Mouse (Mus musculus) ES-E14 (cell line): ENCODE data around the gene Dhcr7. TPM values are rescaled to one million over a fixed set of nuclear protein-coding genes. Genes with fewer than 3 reads are reported as not detected.

Experiments used
- DNase-seq: peaks from one replicate; pipeline ENCODE4 v3.0.0-alpha.2; 2013; ENCODE audit warnings: low read depth, low spot score
- H3K27ac ChIP-seq: 2 replicates; pipeline ENCODE4 v1.5.1; 2012; ENCODE audit warnings: low read depth, mild to moderate bottlenecking, low read length, moderate library complexity, mixed read lengths; ENCODE audit not compliant: poor library complexity, insufficient read depth, severe bottlenecking
- H3K36me3 ChIP-seq: 2 replicates; pipeline ENCODE4 v1.6.1; 2012; ENCODE audit warnings: mild to moderate bottlenecking, low read length, moderate library complexity, mixed read lengths; ENCODE audit not compliant: control insufficient read depth, poor library complexity, insufficient read depth, severe bottlenecking
- H3K4me1 ChIP-seq, 2 experiments: fragments of 150-350 bp in 1 of 2; sonication (generic) in 1 of 2; 2 replicates each; pipeline ENCODE4 v1.6.1; 2012; ENCODE audit warnings: low read length in 2 of 2, mild to moderate bottlenecking in 1 of 2, mixed read lengths in 1 of 2; ENCODE audit not compliant: control insufficient read depth in 2 of 2, insufficient read depth in 2 of 2, poor library complexity in 1 of 2
- H3K4me3 ChIP-seq, 2 experiments: fragments of 150-350 bp in 1 of 2; sonication (generic) in 1 of 2; 2 replicates each; pipeline ENCODE4 v1.5.1; 2012; ENCODE audit warnings: low read length in 2 of 2, low read depth in 1 of 2, mild to moderate bottlenecking in 1 of 2, mixed read lengths in 1 of 2; ENCODE audit not compliant: insufficient read depth in 1 of 2, poor library complexity in 1 of 2, severe bottlenecking in 1 of 2
- H3K9ac ChIP-seq: 2 replicates; pipeline ENCODE4 v1.6.1; 2012; ENCODE audit warnings: low read depth, mild to moderate bottlenecking, low read length, mixed read lengths; ENCODE audit not compliant: poor library complexity, insufficient read depth, severe bottlenecking
- H3K9me3 ChIP-seq: fragments of 150-350 bp; sonication (generic); 2 replicates; pipeline ENCODE4 v1.6.1; 2012; ENCODE audit warnings: low read depth, mild to moderate bottlenecking, low read length; ENCODE audit not compliant: control insufficient read depth, insufficient read depth
- CHD2 ChIP-seq: IDR thresholded peaks from 2 replicates; pipeline ENCODE4 v1.6.1; 2014; ENCODE audit warnings: mild to moderate bottlenecking, low read depth, low read length, inconsistent platforms
- HCFC1 ChIP-seq: IDR thresholded peaks from 2 replicates; pipeline ENCODE4 v1.6.1; 2012; ENCODE audit warnings: low read length, inconsistent platforms, borderline replicate concordance; ENCODE audit not compliant: insufficient read depth
- MAFK ChIP-seq: IDR thresholded peaks from 2 replicates; pipeline ENCODE4 v1.6.1; 2014; ENCODE audit warnings: mild to moderate bottlenecking, low read depth, low read length, inconsistent platforms; ENCODE audit not compliant: insufficient read depth
- ZC3H11A ChIP-seq: IDR thresholded peaks from 2 replicates; pipeline ENCODE4 v1.6.1; 2012; ENCODE audit warnings: low read depth, mild to moderate bottlenecking, inconsistent platforms, low read length, borderline replicate concordance
- ZNF384 ChIP-seq: IDR thresholded peaks from 2 replicates; pipeline ENCODE4 v1.6.1; 2012; ENCODE audit warnings: low read depth, low read length, inconsistent platforms
- in situ Hi-C, 2 experiments: fragments of 600-800 bp; cut with MboI; formaldehyde crosslinking; loops; one replicate each; pipeline ENCODE4 v1.15.1; 2025; ENCODE audit warnings: low sequenced_read_pairs in 2 of 2, inconsistent platforms in 1 of 2; ENCODE audit not compliant: unreplicated experiment in 2 of 2
- total RNA-seq: library from RNA; depleted of rRNA; stranded (reverse); fragments of 300-350 nt; gene quantifications from 2 replicates; pipeline ENCODE4 v1.2.3, GENCODE M21; 2012

The Dhcr7 gene
- total RNA-seq, 1 experiment, result 38.5 TPM

GRCm38 (mm10) chr7:143833581-143834190 is 10.7 kb downstream of the Dhcr7 start:
- H3K4me1 ChIP-seq, result peaks cover 0 to 5% of the 10 kb centered on the region in 2 experiments; a peak in 2 of 4 replicates
- H3K27ac ChIP-seq, result no peak overlapping the region
- H3K9ac ChIP-seq, result no peak overlapping the region
- peaks cover 33% of the 10 kb centered on the region for H3K36me3 ChIP-seq
- DNase-seq, result no peak
- H3K9me3 ChIP-seq, result no peaks in the 10 kb centered on the region
- no peak overlapping the region for H3K4me3 ChIP-seq
- in situ Hi-C loops, result no loop called here
- TF ChIP-seq CHD2 (no peak), ZNF384 (no peak), HCFC1 (no peak), MAFK (no peak), ZC3H11A (no peak)

- Histone ChIP-seq H3K9ac (no peak overlapping the region), H3K4me3 (no peak overlapping the region), H3K9me3 (no peaks in the 10 kb centered on the region), H3K4me1 (peaks cover 0 to 5% of the 10 kb centered on the region in 2 experiments; a peak in 2 of 4 replicates), H3K27ac (no peak overlapping the region), H3K36me3 (peaks cover 36% of the 10 kb centered on the region)
- TF ChIP-seq MAFK (no peak), ZC3H11A (no peak), CHD2 (no peak), HCFC1 (no peak)
- no peak for DNase-seq
- in situ Hi-C loops, result no loop called here
Measured at GRCm38 (mm10) chr7:143834316-143834715, 11.4 kb downstream of the Dhcr7 start.

DNA sequence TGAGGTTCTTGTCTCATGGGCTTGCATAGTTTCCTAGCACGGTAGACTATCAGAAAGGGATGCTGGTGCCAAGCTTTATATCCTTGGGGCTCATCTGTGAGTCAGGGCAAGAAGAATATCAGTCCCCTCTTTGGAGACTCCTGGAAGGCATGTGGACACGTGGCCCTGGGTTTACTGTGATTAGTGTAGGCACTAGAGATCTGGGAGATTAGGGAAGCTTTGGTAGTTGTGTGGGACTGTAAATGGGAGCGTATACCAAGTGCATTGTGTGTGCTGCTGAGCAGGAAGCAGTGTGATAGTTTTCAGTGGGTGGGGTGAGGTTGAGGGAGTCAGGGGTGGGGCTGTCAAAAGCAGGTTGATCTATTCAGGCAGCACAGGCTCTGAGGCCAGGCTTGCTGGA is 12.0 kb downstream of the Dhcr7 start:
- in situ Hi-C loops, result no loop called here
- Histone ChIP-seq H3K9me3 (no peaks in the 10 kb centered on the region), H3K27ac (no peak overlapping the region), H3K4me3 (no peak overlapping the region), H3K36me3 (peaks cover 41% of the 10 kb centered on the region), H3K9ac (no peak overlapping the region), H3K4me1 (peaks cover 0 to 5% of the 10 kb centered on the region in 2 experiments; a peak in 2 of 4 replicates)
- no peak for TF ChIP-seq MAFK
- TF ChIP-seq HCFC1, result no peak
- no peak for TF ChIP-seq ZNF384
- no peak for TF ChIP-seq ZC3H11A
- no peak for TF ChIP-seq CHD2
- no peak for DNase-seq

DNA sequence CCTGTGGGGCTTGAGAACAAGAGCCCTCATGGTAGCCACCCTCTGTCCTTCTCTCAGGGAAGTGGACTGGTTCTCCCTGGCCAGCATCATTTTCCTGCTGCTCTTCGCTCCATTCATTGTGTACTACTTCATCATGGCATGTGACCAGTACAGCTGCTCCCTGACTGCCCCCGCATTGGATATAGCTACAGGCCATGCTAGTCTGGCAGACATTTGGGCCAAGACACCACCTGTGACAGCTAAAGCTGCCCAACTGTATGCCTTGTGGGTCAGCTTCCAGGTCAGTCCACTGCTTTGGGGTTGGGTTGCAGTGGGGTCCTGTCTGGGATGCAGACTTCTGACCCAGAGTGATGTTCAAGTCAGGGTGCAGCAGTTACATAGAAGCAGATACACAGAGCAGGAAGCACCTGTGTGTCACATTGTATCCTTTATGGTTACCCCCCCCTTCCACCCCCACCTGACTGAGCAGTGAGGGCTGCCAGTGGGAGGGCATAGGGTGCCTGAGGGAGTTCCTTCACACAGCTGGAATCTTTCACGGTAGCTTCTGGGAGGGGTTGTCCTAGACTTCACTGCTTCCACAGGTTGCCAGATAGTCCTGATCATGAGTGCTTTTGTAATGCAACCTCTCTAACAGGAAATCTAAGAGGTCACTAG is 14.9 kb downstream of the Dhcr7 start:
- in situ Hi-C loops, result no loop called here
- Histone ChIP-seq H3K9me3 (no peaks in the 10 kb centered on the region), H3K27ac (no peak overlapping the region), H3K36me3 (peaks cover 57% of the 10 kb centered on the region), H3K4me1 (peaks cover 0 to 5% of the 10 kb centered on the region in 2 experiments; a peak in 1 of 4 replicates), H3K4me3 (no peak overlapping the region), H3K9ac (no peak overlapping the region)
- DNase-seq, result no peak
- no peak for TF ChIP-seq ZNF384
